ENCODE assay signal across 16 mouse cellular contexts in the genomic region with DNA sequence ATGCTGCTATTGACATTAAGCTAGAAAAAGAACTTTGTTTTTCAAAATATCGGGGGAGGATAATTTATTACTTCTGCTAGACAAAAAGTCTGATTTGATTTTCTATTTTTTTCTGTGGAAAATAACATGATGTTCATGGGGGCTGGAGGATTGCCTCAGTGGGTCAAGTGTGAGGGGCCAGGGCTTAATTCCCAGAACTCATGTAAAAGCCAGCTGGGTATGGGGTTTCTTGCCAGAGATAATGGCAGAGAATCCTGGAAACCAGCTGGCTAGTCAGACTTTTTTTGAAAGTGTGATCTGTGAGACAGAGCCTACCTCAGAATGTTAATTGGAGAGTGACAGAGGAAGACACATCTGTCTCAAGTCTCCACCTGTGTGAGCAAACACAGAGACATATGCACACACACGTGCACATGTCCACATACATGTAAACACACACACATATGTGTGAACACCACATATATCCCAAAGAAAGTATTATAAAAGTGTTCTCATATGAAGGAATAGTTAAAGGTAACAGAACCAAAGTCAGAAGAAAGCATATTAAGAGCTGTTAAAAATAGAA. TPM values are rescaled to one million over a fixed set of nuclear protein-coding genes. Genes with fewer than 3 reads are reported as not detected.
A peak's percentile ranks its signal among the peaks of the same experiment; 100 is the strongest.
DNase-seq lines count a peak whose midpoint lies in the region; ATAC-seq and TF ChIP-seq lines count a peak whose summit lies in the region.
"Had no signal": no experiment of that assay in that cellular context is flagged by ENCODE, and none has a peak within 500 bp of the region (broad histone marks: within the 10 kb centered on the region; RNA-seq: fewer than 3 reads in every experiment).

No protein-coding gene starts in this region.

- H3K4me2 ChIP-seq in forebrain, embryonic 13.5 days, result no peak overlapping the region
- no peak overlapping the region for H3K4me2 ChIP-seq in forebrain, embryonic 15.5 days (replicated peaks)
- no peak overlapping the region for H3K4me2 ChIP-seq in forebrain, embryonic 12.5 days
- H3K4me2 ChIP-seq: embryonic facial prominence, embryonic 12.5 days had no signal

- no peak for TF ChIP-seq POLR2A in brain, embryonic 14.5 days (IDR thresholded peaks at IDR 0.05; ENCODE audit: borderline replicate concordance, extremely low read depth, insufficient read depth, insufficient read length, poor library complexity, severe bottlenecking)

- no peak overlapping the region for H3K4me3 ChIP-seq in forebrain, embryonic 13.5 days
- H3K4me3 ChIP-seq in forebrain, embryonic 10.5 days, result no peak overlapping the region
- H3K4me3 ChIP-seq in forebrain, embryonic 15.5 days, result no peak overlapping the region
- no peak overlapping the region for H3K4me3 ChIP-seq in forebrain, embryonic 12.5 days (replicated peaks)
- H3K4me3 ChIP-seq: embryonic facial prominence, embryonic 10.5 days; embryonic facial prominence, embryonic 12.5 days had no signal

- H3K27me3 ChIP-seq in forebrain, embryonic 13.5 days, result no peaks in the 10 kb centered on the region
- H3K27me3 ChIP-seq in forebrain, embryonic 10.5 days (ENCODE audit: poor library complexity, severe bottlenecking), result no peaks in the 10 kb centered on the region
- H3K27me3 ChIP-seq in forebrain, embryonic 15.5 days, result no peaks in the 10 kb centered on the region
- H3K27me3 ChIP-seq in forebrain, embryonic 12.5 days, result no peaks in the 10 kb centered on the region
- H3K27me3 ChIP-seq: embryonic facial prominence, embryonic 12.5 days had no signal

- no peak for TF ChIP-seq CTCF in brain, embryonic 14.5 days (IDR thresholded peaks at IDR 0.05; ENCODE audit: borderline replicate concordance, extremely low read depth, insufficient read depth, insufficient read length)

- no peaks in the 10 kb centered on the region for H3K36me3 ChIP-seq in forebrain, embryonic 13.5 days (ENCODE audit: poor library complexity, severe bottlenecking)
- no peaks in the 10 kb centered on the region for H3K36me3 ChIP-seq in forebrain, embryonic 10.5 days (replicated peaks)
- no peaks in the 10 kb centered on the region for H3K36me3 ChIP-seq in forebrain, embryonic 15.5 days
- H3K36me3 ChIP-seq in forebrain, embryonic 12.5 days (replicated peaks), result no peaks in the 10 kb centered on the region
- H3K36me3 ChIP-seq: embryonic facial prominence, embryonic 10.5 days; embryonic facial prominence, embryonic 12.5 days had no signal

- H3K27ac ChIP-seq in forebrain, embryonic 13.5 days, result no peak overlapping the region
- H3K27ac ChIP-seq in forebrain, embryonic 10.5 days, result no peak overlapping the region
- H3K27ac ChIP-seq in forebrain, embryonic 15.5 days (replicated peaks), result no peak overlapping the region; the same call in 1 of the 2 replicates
- no peak overlapping the region for H3K27ac ChIP-seq in forebrain, embryonic 12.5 days
- H3K27ac ChIP-seq: embryonic facial prominence, embryonic 10.5 days; embryonic facial prominence, embryonic 12.5 days had no signal

- DNase-seq in forebrain, embryonic 10.5 days (ENCODE audit: extremely low spot score, low spot score), result no peak
- DNase-seq in layer of hippocampus, postnatal 14 days (ENCODE audit: low spot score in 2 of 2), result peak; percentile 24 to 67
- DNase-seq in layer of hippocampus, adult 8-10 months (ENCODE audit: low spot score in 2 of 2), result no peak
- peak; percentile 51 for DNase-seq in brain, embryonic 14.5 days (ENCODE audit: low read depth)
- DNase-seq in spleen, postnatal 14 days (ENCODE audit: low spot score in 2 of 2), result no peak
- DNase-seq: adrenal gland, postnatal 10 days; adrenal gland, postnatal 25 days; cerebellum, adult 11-12 months; cerebellum, adult 2 months; cerebellum, adult 9-10 months had no signal

- no peak overlapping the region for H3K9ac ChIP-seq in forebrain, embryonic 13.5 days
- H3K9ac ChIP-seq in forebrain, embryonic 15.5 days (replicated peaks), result no peak overlapping the region
- no peak overlapping the region for H3K9ac ChIP-seq in forebrain, embryonic 12.5 days
- H3K9ac ChIP-seq: embryonic facial prominence, embryonic 12.5 days had no signal

- peak; percentile 58 for ATAC-seq in forebrain, embryonic 13.5 days
- ATAC-seq in forebrain, embryonic 15.5 days (replicated peaks), result peak; percentile 55; the same call in 1 of the 2 replicates
- ATAC-seq in forebrain, embryonic 12.5 days (ENCODE audit: low FRiP score), result no peak

- 87% methylated on average over 2 of the region's 2 CpGs for WGBS in forebrain, embryonic 13.5 days
- WGBS in forebrain, embryonic 10.5 days, result 95% methylated on average over 2 of the region's 2 CpGs
- WGBS in forebrain, embryonic 15.5 days, result 80% methylated on average over 2 of the region's 2 CpGs
- WGBS in forebrain, embryonic 12.5 days, result 89% methylated on average over 2 of the region's 2 CpGs

- no peaks in the 10 kb centered on the region for H3K9me3 ChIP-seq in forebrain, embryonic 13.5 days (replicated peaks)
- H3K9me3 ChIP-seq in forebrain, embryonic 10.5 days, result no peaks in the 10 kb centered on the region
- no peaks in the 10 kb centered on the region for H3K9me3 ChIP-seq in forebrain, embryonic 15.5 days
- H3K9me3 ChIP-seq in forebrain, embryonic 12.5 days, result no peaks in the 10 kb centered on the region
- H3K9me3 ChIP-seq: embryonic facial prominence, embryonic 10.5 days; embryonic facial prominence, embryonic 12.5 days had no signal

- no peaks in the 10 kb centered on the region for H3K4me1 ChIP-seq in forebrain, embryonic 13.5 days
- H3K4me1 ChIP-seq in forebrain, embryonic 10.5 days, result no peaks in the 10 kb centered on the region
- no peaks in the 10 kb centered on the region for H3K4me1 ChIP-seq in forebrain, embryonic 15.5 days
- no peaks in the 10 kb centered on the region for H3K4me1 ChIP-seq in forebrain, embryonic 12.5 days
- H3K4me1 ChIP-seq: embryonic facial prominence, embryonic 10.5 days; embryonic facial prominence, embryonic 12.5 days had no signal

RNA-seq across cellular contexts. Expression of a gene that starts 25.2 kb away (rescaled TPM):
- 24.1 and 28.2 TPM in 2 replicates for polyA plus RNA-seq in forebrain, embryonic 13.5 days (2015; fragmentation: Nextera tagmentation; extraction: Ambion mirVana)
- polyA plus RNA-seq in forebrain, embryonic 10.5 days (2016; fragmentation: Nextera tagmentation; extraction: Ambion mirVana), result 33.3 and 34.6 TPM in 2 replicates
- 33.6 and 35.6 TPM in 2 replicates for polyA plus RNA-seq in forebrain, embryonic 15.5 days (2015; fragmentation: Nextera tagmentation; extraction: Ambion mirVana)
- 39.7 and 40.2 TPM in 2 replicates for polyA plus RNA-seq in forebrain, embryonic 12.5 days (2016; fragmentation: Nextera tagmentation; extraction: Ambion mirVana)
- total RNA-seq in layer of hippocampus, postnatal 14 days (2021), result 10 to 100 TPM; 22.2 to 22.7 TPM
- total RNA-seq in layer of hippocampus, adult 8-10 months (2022), result 10 to 100 TPM; 16.6 to 21.8 (median 19.6) TPM
- polyA plus RNA-seq in brain, embryonic 14.5 days (2012; rRNA removed), result 25.8 and 29.7 TPM in 2 replicates
- total RNA-seq: MEL had no signal

Comparison
In these comparisons a context has a peak if more than half of its experiments do, and no peak if none do; other contexts are left out.
1. DNase-seq: peak in layer of hippocampus, postnatal 14 days (2 of 2) and brain, embryonic 14.5 days (single experiment); none in forebrain, embryonic 10.5 days (single experiment), layer of hippocampus, adult 8-10 months (0 of 2) and spleen, postnatal 14 days (0 of 2).